Mouse (Mus musculus) embryonic facial prominence, embryonic 15.5 days (tissue): ENCODE results near the gene Apoc4. TPM values are rescaled to one million over a fixed set of nuclear protein-coding genes. Genes with fewer than 3 reads are reported as not detected.

Experiments used
- ATAC-seq: fragments of 200-750 bp; cut with Nextera tagmentation; 2 replicates; pipeline ENCODE4 v1.8.0; 2017; ENCODE audit warnings: low read depth, moderate TSS enrichment; ENCODE audit not compliant: insufficient number of reproducible peaks, low FRiP score, low TSS enrichment
- H3K27ac ChIP-seq: fragments of 300-500 bp; sonication (generic); replicated peaks from 2 replicates; pipeline ENCODE4 v1.5.1; 2015; ENCODE audit warnings: mild to moderate bottlenecking, inconsistent platforms
- H3K27me3 ChIP-seq: fragments of 300-500 bp; sonication (generic); 2 replicates; pipeline ENCODE4 v1.6.1; 2015; ENCODE audit warnings: inconsistent platforms
- H3K36me3 ChIP-seq: fragments of 300-500 bp; sonication (generic); 2 replicates; pipeline ENCODE4 v1.6.1; 2015; ENCODE audit warnings: mild to moderate bottlenecking, inconsistent platforms
- H3K4me1 ChIP-seq: fragments of 300-500 bp; sonication (generic); 2 replicates; pipeline ENCODE4 v1.6.1; 2015; ENCODE audit warnings: inconsistent platforms
- H3K4me2 ChIP-seq: fragments of 300-500 bp; sonication (generic); replicated peaks from 2 replicates; pipeline ENCODE4 v1.6.1; 2015; ENCODE audit warnings: mild to moderate bottlenecking, inconsistent platforms
- H3K4me3 ChIP-seq: fragments of 300-500 bp; sonication (generic); replicated peaks from 2 replicates; pipeline ENCODE4 v1.5.1; 2015; ENCODE audit warnings: mild to moderate bottlenecking, inconsistent platforms
- H3K9ac ChIP-seq: fragments of 300-500 bp; sonication (generic); 2 replicates; pipeline ENCODE4 v1.6.1; 2015; ENCODE audit warnings: inconsistent platforms
- H3K9me3 ChIP-seq: fragments of 300-500 bp; sonication (generic); replicated peaks from 2 replicates; pipeline ENCODE4 v1.6.1; 2016; ENCODE audit warnings: inconsistent platforms
- WGBS: fragments of 180-500 bp; shearing (Covaris S2); methylation state at CpG from one replicate; pipeline ENCODE4 v1.1.7; 2015; 5-methylcytosine and 5-hydroxymethylcytosine counted together
- polyA plus RNA-seq: library from polyadenylated mRNA; unstranded; fragments of >200 nt; fragmentation: Nextera tagmentation; extraction: Ambion mirVana; gene quantifications from 2 replicates; pipeline ENCODE4 v1.2.1, GENCODE M21; 2015

Apoc4 gene
- polyA plus RNA-seq, 1 experiment from 2014 or later: 0.16 TPM

GRCm38 (mm10) chr7:19714836-19715235, 33.6 kb upstream of the Apoc4 start:
- Histone ChIP-seq H3K4me2 (peak overlapping the region; percentile 88), H3K4me3 (peak overlapping the region; percentile 100), H3K27me3 (no peaks in the 10 kb centered on the region), H3K27ac (peak overlapping the region; percentile 74), H3K4me1 (peaks cover 25% of the 10 kb centered on the region), H3K36me3 (peaks cover 57% of the 10 kb centered on the region), H3K9me3 (no peaks in the 10 kb centered on the region), H3K9ac (peak overlapping the region; percentile 98)
- no peak for ATAC-seq
- 0% methylated on average over 39 of the region's 39 CpGs for WGBS

GRCm38 (mm10) chr7:19713598-19713997, 32.3 kb upstream of the Apoc4 start:
- Histone ChIP-seq H3K9ac (no peak overlapping the region; the same call in 1 of the 2 replicates), H3K4me3 (no peak overlapping the region; the same call in 1 of the 2 replicates), H3K36me3 (peaks cover 57% of the 10 kb centered on the region), H3K9me3 (no peaks in the 10 kb centered on the region), H3K4me1 (peaks cover 25% of the 10 kb centered on the region), H3K4me2 (no peak overlapping the region), H3K27me3 (no peaks in the 10 kb centered on the region), H3K27ac (no peak overlapping the region)
- no peak for ATAC-seq
- WGBS: 86% methylated on average over 9 of the region's 9 CpGs

- H3K4me2 ChIP-seq: no peak overlapping the region
- H3K36me3 ChIP-seq: peaks cover 56% of the 10 kb centered on the region
- no peak overlapping the region for H3K9ac ChIP-seq
- no peaks in the 10 kb centered on the region for H3K27me3 ChIP-seq
- no peak overlapping the region for H3K27ac ChIP-seq
- peaks cover 25% of the 10 kb centered on the region for H3K4me1 ChIP-seq
- no peaks in the 10 kb centered on the region for H3K9me3 ChIP-seq
- ATAC-seq: no peak
- no peak overlapping the region for H3K4me3 ChIP-seq
- 46% methylated on average over 4 of the region's 4 CpGs for WGBS
Measured at GRCm38 (mm10) chr7:19713196-19713595, 31.9 kb upstream of the Apoc4 start.

- no peaks in the 10 kb centered on the region for H3K9me3 ChIP-seq
- H3K4me2 ChIP-seq: no peak overlapping the region
- H3K36me3 ChIP-seq: peaks cover 61% of the 10 kb centered on the region
- peaks cover 25% of the 10 kb centered on the region for H3K4me1 ChIP-seq
- ATAC-seq: no peak
- H3K27me3 ChIP-seq: no peaks in the 10 kb centered on the region
- 67% methylated on average over 4 of the region's 4 CpGs for WGBS
- no peak overlapping the region for H3K4me3 ChIP-seq
- H3K9ac ChIP-seq: no peak overlapping the region
- no peak overlapping the region for H3K27ac ChIP-seq
Measured at GRCm38 (mm10) chr7:19712414-19712813, 31.1 kb upstream of the Apoc4 start.

GRCm38 (mm10) chr7:19710650-19711049, 29.4 kb upstream of the Apoc4 start:
- 92% methylated on average over 10 of the region's 10 CpGs for WGBS

GRCm38 (mm10) chr7:19705271-19705670, 24.0 kb upstream of the Apoc4 start:
- Histone ChIP-seq H3K9me3 (no peaks in the 10 kb centered on the region), H3K4me3 (no peak overlapping the region), H3K4me1 (peaks cover 11% of the 10 kb centered on the region), H3K36me3 (peaks cover 67% of the 10 kb centered on the region), H3K4me2 (no peak overlapping the region), H3K9ac (no peak overlapping the region), H3K27ac (no peak overlapping the region), H3K27me3 (no peaks in the 10 kb centered on the region)
- 95% methylated on average over 7 of the region's 7 CpGs for WGBS
- no peak for ATAC-seq

More at GRCm38 (mm10) chr7:19710650-19711049, 29.4 kb upstream of the Apoc4 start:
- Histone ChIP-seq H3K36me3 (peaks cover 71% of the 10 kb centered on the region), H3K9ac (no peak overlapping the region), H3K4me2 (no peak overlapping the region), H3K4me3 (no peak overlapping the region), H3K27ac (no peak overlapping the region), H3K4me1 (peaks cover 16% of the 10 kb centered on the region), H3K27me3 (no peaks in the 10 kb centered on the region), H3K9me3 (no peaks in the 10 kb centered on the region)
- no peak for ATAC-seq

GRCm38 (mm10) chr7:19704475-19704874, 23.2 kb upstream of the Apoc4 start:
- 90% methylated on average over 4 of the region's 4 CpGs for WGBS
- H3K4me2 ChIP-seq: no peak overlapping the region
- no peak overlapping the region for H3K27ac ChIP-seq
- H3K36me3 ChIP-seq: peaks cover 60% of the 10 kb centered on the region
- no peak overlapping the region for H3K4me3 ChIP-seq
- no peak overlapping the region for H3K9ac ChIP-seq
- no peak for ATAC-seq
- H3K9me3 ChIP-seq: no peaks in the 10 kb centered on the region
- H3K27me3 ChIP-seq: no peaks in the 10 kb centered on the region
- H3K4me1 ChIP-seq: peaks cover 13% of the 10 kb centered on the region

- peaks cover 28% of the 10 kb centered on the region for H3K4me1 ChIP-seq
- H3K4me2 ChIP-seq: no peak overlapping the region
- no peaks in the 10 kb centered on the region for H3K27me3 ChIP-seq
- no peaks in the 10 kb centered on the region for H3K9me3 ChIP-seq
- 89% methylated on average over 16 of the region's 16 CpGs for WGBS
- H3K27ac ChIP-seq: no peak overlapping the region
- peaks cover 48% of the 10 kb centered on the region for H3K36me3 ChIP-seq
- no peak overlapping the region for H3K9ac ChIP-seq
- no peak for ATAC-seq
- H3K4me3 ChIP-seq: no peak overlapping the region
Measured at GRCm38 (mm10) chr7:19702859-19703555, 21.7 kb upstream of the Apoc4 start.

- Histone ChIP-seq H3K4me2 (no peak overlapping the region; the same call in 1 of the 2 replicates), H3K9me3 (no peaks in the 10 kb centered on the region), H3K36me3 (peaks cover 39% of the 10 kb centered on the region), H3K4me3 (no peak overlapping the region), H3K27ac (peak overlapping the region; percentile 69), H3K27me3 (no peaks in the 10 kb centered on the region), H3K4me1 (peaks cover 29% of the 10 kb centered on the region), H3K9ac (no peak overlapping the region)
- ATAC-seq: no peak
- WGBS: 31% methylated on average over 21 of the region's 22 CpGs
Measured at GRCm38 (mm10) chr7:19701069-19701761, 19.9 kb upstream of the Apoc4 start.

GRCm38 (mm10) chr7:19700299-19701068, 19.2 kb upstream of the Apoc4 start:
- ATAC-seq: no peak
- peak overlapping the region; percentile 66; the same call in 1 of the 2 replicates for H3K27ac ChIP-seq

GRCm38 (mm10) chr7:19699827-19700148, 18.5 kb upstream of the Apoc4 start:
- Histone ChIP-seq H3K27ac (no peak overlapping the region), H3K9ac (no peak overlapping the region), H3K36me3 (peaks cover 37% of the 10 kb centered on the region), H3K9me3 (no peaks in the 10 kb centered on the region), H3K4me3 (no peak overlapping the region), H3K27me3 (no peaks in the 10 kb centered on the region), H3K4me1 (peaks cover 31% of the 10 kb centered on the region), H3K4me2 (no peak overlapping the region)
- WGBS: 76% methylated on average over 4 of the region's 4 CpGs
- no peak for ATAC-seq

More at GRCm38 (mm10) chr7:19700299-19701068, 19.2 kb upstream of the Apoc4 start:
- Histone ChIP-seq H3K4me2 (no peak overlapping the region; the same call in 1 of the 2 replicates), H3K4me3 (no peak overlapping the region), H3K9me3 (no peaks in the 10 kb centered on the region), H3K9ac (no peak overlapping the region), H3K27me3 (no peaks in the 10 kb centered on the region), H3K4me1 (peaks cover 29% of the 10 kb centered on the region), H3K36me3 (peaks cover 40% of the 10 kb centered on the region)
- 53% methylated on average over 12 of the region's 12 CpGs for WGBS
